Mouse (Mus musculus) erythroblast, embryonic 14.5 days (primary cell): Measurements from ENCODE around the gene Ptgdr.
"Not testable (repeated sequence)": the region's sequence is repeated elsewhere in the genome, so short reads cannot be mapped to it uniquely, and the experiment has no call there.

Experiments used
- GATA1 ChIP-seq: IDR thresholded peaks from 2 replicates; pipeline ENCODE4 v1.6.1; 2012; ENCODE audit warnings: low read length, inconsistent platforms, mixed read lengths
- TAL1 ChIP-seq: IDR thresholded peaks from 3 replicates; pipeline ENCODE4 v1.6.1; 2012; ENCODE audit warnings: low read length, inconsistent platforms, mixed read lengths

DNA sequence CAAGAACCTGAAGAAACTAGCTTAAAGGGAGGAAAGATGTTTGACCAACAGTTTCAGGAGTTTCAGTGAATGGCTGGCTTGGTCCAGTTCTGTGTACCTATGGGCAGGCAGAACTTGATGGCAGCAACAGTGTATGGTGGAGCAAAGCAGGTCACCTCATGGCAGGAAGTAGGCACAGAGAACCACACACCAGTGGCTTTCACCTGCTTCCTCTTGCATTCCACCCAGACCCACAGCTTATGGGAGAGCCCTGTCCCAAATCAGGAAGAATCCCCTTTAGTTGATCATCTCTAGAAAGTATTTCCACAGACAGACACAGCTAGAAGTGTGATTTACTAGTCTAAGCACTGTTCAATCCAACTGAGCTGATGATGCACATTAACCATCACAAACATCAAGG, 42.6 kb upstream of the Ptgdr start:
- not testable (repeated sequence) for TF ChIP-seq GATA1, TAL1
